Mouse (Mus musculus): ENCODE results near the gene Rab27a. TPM values are rescaled to one million over a fixed set of nuclear protein-coding genes. Genes with fewer than 3 reads are reported as not detected.

Gene Rab27a
- total and polyA plus RNA-seq, 3 experiments: 8.8 to 11.2 TPM; not detected in 1

DNA sequence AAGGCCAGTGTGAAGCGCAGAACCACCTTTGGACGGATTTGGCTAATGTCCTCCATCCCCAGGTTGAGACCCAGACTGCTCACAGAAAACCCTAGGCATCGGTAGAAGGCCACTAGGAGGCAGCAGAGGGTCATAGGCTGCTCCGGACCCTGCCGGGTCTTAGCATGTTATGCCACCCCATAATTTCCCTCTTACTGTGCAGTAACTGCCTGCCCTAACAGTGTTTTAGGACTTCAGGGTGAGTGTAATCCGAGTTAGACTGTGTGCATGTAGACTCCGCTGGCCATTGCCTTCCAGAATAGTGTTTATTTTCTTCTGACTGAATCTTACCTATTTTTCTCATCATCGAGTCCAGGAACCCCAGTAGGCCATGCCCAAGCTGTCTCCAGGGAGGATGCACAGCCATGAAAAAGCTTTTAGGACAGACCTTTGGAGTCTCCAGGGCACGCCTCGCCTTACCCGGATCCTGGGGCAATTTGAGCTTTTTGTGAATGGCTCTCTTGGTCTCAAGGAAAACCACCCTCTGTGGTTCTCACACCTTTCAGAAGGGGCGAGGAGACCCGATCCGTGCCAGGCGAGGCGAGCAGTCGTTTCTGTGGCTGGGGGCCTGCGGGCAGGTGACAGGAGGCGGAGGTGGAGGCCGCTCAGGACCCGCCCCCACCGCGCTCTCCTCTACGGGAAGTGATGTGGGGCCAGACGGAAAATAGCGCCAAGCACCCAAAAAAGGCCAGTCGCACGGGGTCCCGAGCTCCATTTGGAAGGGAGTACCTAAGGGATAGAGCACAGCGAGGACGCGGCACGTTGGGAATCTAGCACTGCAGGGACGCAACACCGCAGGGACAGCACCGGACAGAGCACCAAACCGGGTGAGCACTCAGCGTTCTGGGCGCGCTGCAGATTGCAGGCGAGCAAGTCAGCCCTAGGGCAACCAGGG, at the start of gene Rab27a (continued):
- TF ChIP-seq SIN3A (IDR thresholded peaks at IDR 0.05; ENCODE audit: low read length) (peak; percentile 57), TCF12 (IDR thresholded peaks at IDR 0.05; ENCODE audit: low read depth, low read length) (no peak), CHD2 (IDR thresholded peaks at IDR 0.05; ENCODE audit: low read length) (no peak), MYC (IDR thresholded peaks at IDR 0.05; ENCODE audit: low read depth, low read length) (peak; percentile 42; the same call in 1 of the 2 replicates), RAD21 (IDR thresholded peaks at IDR 0.05; ENCODE audit: low read depth, low read length) (peak; percentile 92), ELF1 (IDR thresholded peaks at IDR 0.05; ENCODE audit: low read depth, low read length) (0 out of 2 replicates have a peak, but pooled peaks have one; percentile 15)

GRCm38 (mm10) chr9:72996167-72996566, 48.5 kb upstream of the Rab27a start:
- no peaks in the 10 kb centered on the region for H3K27me3 ChIP-seq (ENCODE audit: control insufficient read depth in 1 of 2, insufficient read depth in 2 of 2, low read length in 2 of 2)
- no peaks in the 10 kb centered on the region for H3K36me3 ChIP-seq (ENCODE audit: control insufficient read depth in 1 of 2, insufficient read depth in 2 of 2, low read length in 2 of 2)
- no peak for DNase-seq (ENCODE audit: low read depth, low spot score)
- no peak overlapping the region for H3K9ac ChIP-seq (ENCODE audit: control insufficient read depth, low read depth, low read length, poor library complexity, severe bottlenecking)
- no peaks in the 10 kb centered on the region; a peak in 2 of 4 replicates for H3K4me1 ChIP-seq (ENCODE audit: control insufficient read depth in 1 of 2, insufficient read depth in 2 of 2, low read length in 2 of 2)
- no peaks in the 10 kb centered on the region for H3K9me3 ChIP-seq (replicated peaks; ENCODE audit: insufficient read depth, low read length)
- H3K4me3 ChIP-seq (ENCODE audit: control insufficient read depth in 1 of 2, insufficient read depth in 1 of 2, low read depth in 2 of 2, low read length in 2 of 2): no peak overlapping the region
- H3K79me2 ChIP-seq (ENCODE audit: control insufficient read depth, insufficient read depth, low read length, poor library complexity): no peaks in the 10 kb centered on the region
- no peak overlapping the region for H3K27ac ChIP-seq (ENCODE audit: control insufficient read depth, low read depth, low read length)
- TF ChIP-seq ZKSCAN1 (IDR thresholded peaks at IDR 0.05; ENCODE audit: low read depth, low read length) (no peak), ZMIZ1 (IDR thresholded peaks at IDR 0.05; ENCODE audit: low read depth, low read length) (no peak)

DNA sequence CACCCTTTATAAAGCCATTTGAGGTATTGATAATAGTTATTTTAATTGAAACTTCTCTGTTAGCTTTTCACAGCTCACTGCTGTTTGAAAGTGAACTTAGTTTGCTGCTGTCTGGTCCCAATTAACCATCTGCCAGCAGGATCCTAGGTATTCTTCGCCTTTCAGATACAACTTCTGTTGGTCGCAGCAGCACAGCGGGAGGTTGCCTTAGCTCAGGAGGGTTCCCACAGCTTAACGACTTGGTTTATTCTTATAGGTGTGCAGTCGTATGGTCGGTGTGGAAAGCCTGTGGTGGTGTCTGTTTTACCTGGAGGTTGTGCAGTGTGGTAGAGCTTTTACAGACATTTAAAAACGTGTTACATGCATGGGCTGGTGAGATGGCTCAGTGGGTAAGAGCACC, 47.8 kb upstream of the Rab27a start:
- no peak overlapping the region for H3K4me3 ChIP-seq (ENCODE audit: control insufficient read depth in 1 of 2, insufficient read depth in 1 of 2, low read depth in 2 of 2, low read length in 2 of 2)
- TF ChIP-seq TCF12 (IDR thresholded peaks at IDR 0.05; ENCODE audit: low read depth, low read length) (no peak), MAFK (IDR thresholded peaks at IDR 0.05; ENCODE audit: borderline replicate concordance, low read depth, low read length) (no peak), TBP (IDR thresholded peaks at IDR 0.05; ENCODE audit: low read depth, low read length) (0 out of 2 replicates have a peak, but pooled peaks have one; percentile 17), RCOR1 (IDR thresholded peaks at IDR 0.05; ENCODE audit: low read depth, low read length) (no peak), NELFE (IDR thresholded peaks at IDR 0.05; ENCODE audit: low read depth, low read length) (no peak), KAT2A (conservative IDR thresholded peaks at IDR 0.05; ENCODE audit: low read depth, low read length) (no peak), SMC3 (IDR thresholded peaks at IDR 0.05; ENCODE audit: low read depth, low read length) (no peak)
- no peak overlapping the region for H3K9ac ChIP-seq (ENCODE audit: control insufficient read depth, low read depth, low read length, poor library complexity, severe bottlenecking)
- no peak for DNase-seq (ENCODE audit: low read depth, low spot score)
- no peaks in the 10 kb centered on the region for H3K27me3 ChIP-seq (ENCODE audit: control insufficient read depth in 1 of 2, insufficient read depth in 2 of 2, low read length in 2 of 2)
- H3K9me3 ChIP-seq (replicated peaks; ENCODE audit: insufficient read depth, low read length): no peaks in the 10 kb centered on the region
- H3K79me2 ChIP-seq (ENCODE audit: control insufficient read depth, insufficient read depth, low read length, poor library complexity): no peaks in the 10 kb centered on the region
- H3K27ac ChIP-seq (ENCODE audit: control insufficient read depth, low read depth, low read length): no peak overlapping the region
- no peaks in the 10 kb centered on the region for H3K36me3 ChIP-seq (ENCODE audit: control insufficient read depth in 1 of 2, insufficient read depth in 2 of 2, low read length in 2 of 2)
- H3K4me1 ChIP-seq (ENCODE audit: control insufficient read depth in 1 of 2, insufficient read depth in 2 of 2, low read length in 2 of 2): no peaks in the 10 kb centered on the region
